Mouse (Mus musculus) kidney, adult 2 months (tissue): ENCODE results near the gene Pigz. TPM values are rescaled to one million over a fixed set of nuclear protein-coding genes. Genes with fewer than 3 reads are reported as not detected.
A peak's percentile ranks its signal among the peaks of the same experiment; 100 is the strongest.

ENCODE experiments used
- DNase-seq: peaks from one replicate; pipeline ENCODE4 v3.0.0; 2021
- H3K27ac ChIP-seq: fragments of 200-500 bp; 2 replicates; pipeline ENCODE4 v1.5.1; 2012; ENCODE audit warnings: low read depth, low read length, control low read depth, inconsistent platforms; ENCODE audit not compliant: insufficient read depth
- H3K27me3 ChIP-seq: fragments of 200-500 bp; replicated peaks from 2 replicates; pipeline ENCODE4 v1.6.1; 2012; ENCODE audit warnings: mild to moderate bottlenecking, moderate library complexity, low read length, inconsistent platforms; ENCODE audit not compliant: control insufficient read depth, insufficient read depth
- H3K36me3 ChIP-seq: fragments of 200-500 bp; 2 replicates; pipeline ENCODE4 v1.6.1; 2012; ENCODE audit warnings: mild to moderate bottlenecking, moderate library complexity, low read length, inconsistent platforms; ENCODE audit not compliant: control insufficient read depth, insufficient read depth
- H3K4me1 ChIP-seq: fragments of 200-500 bp; 2 replicates; pipeline ENCODE4 v1.6.1; 2011; ENCODE audit warnings: low read length; ENCODE audit not compliant: control insufficient read depth, insufficient read depth
- H3K4me3 ChIP-seq: fragments of 200-500 bp; 2 replicates; pipeline ENCODE4 v1.5.1; 2011; ENCODE audit warnings: mild to moderate bottlenecking, low read depth, low read length, control low read depth; ENCODE audit not compliant: insufficient read depth
- CTCF ChIP-seq: fragments of 200-500 bp; conservative IDR thresholded peaks from 2 replicates; pipeline ENCODE4 v1.5.1; 2011; ENCODE audit warnings: low read depth, mild to moderate bottlenecking, control low read depth, low read length, moderate library complexity, mixed read lengths; ENCODE audit not compliant: insufficient read depth, insufficient read length
- POLR2A ChIP-seq: fragments of 200-500 bp; IDR thresholded peaks from one replicate; pipeline ENCODE4 v1.6.1; 2011; ENCODE audit warnings: low read depth, low read length, control low read depth
- WGBS: fragments of 180-500 bp; shearing (Covaris S2); methylation state at CpG from one replicate; pipeline ENCODE4 v1.1.7; 2018; 5-methylcytosine and 5-hydroxymethylcytosine counted together
- polyA plus RNA-seq: library from polyadenylated mRNA; depleted of rRNA; stranded (reverse); fragments of >200 nt; gene quantifications from 2 replicates; pipeline ENCODE4 v1.2.3, GENCODE M21; 2012

The Pigz gene
- polyA plus RNA-seq, 1 experiment: 2.0 TPM

DNA sequence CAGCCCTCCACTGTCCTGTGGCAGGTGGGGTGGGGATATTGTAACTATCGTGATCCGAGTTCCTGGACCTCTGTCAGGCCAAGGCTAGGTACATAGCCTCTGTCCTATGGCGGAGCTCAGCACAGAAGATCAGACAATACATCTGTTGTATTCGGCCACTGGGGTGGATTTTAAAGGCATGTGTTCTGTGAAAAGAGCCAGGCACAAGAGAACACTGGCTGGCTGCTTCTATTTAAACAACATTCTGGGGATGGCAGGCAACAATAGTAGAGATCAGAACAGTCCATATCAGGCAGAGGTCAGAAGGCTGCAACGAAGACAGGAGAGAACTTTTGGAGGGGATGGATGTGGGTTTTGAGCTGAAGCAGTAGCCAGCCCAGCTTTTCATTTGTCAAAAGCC lies 1.4 kb upstream of the Pigz start:
- H3K4me3 ChIP-seq: no peak overlapping the region
- 77% methylated on average over 5 of the region's 5 CpGs for WGBS
- no peak overlapping the region for H3K27ac ChIP-seq
- no peaks in the 10 kb centered on the region for H3K36me3 ChIP-seq
- no peaks in the 10 kb centered on the region for H3K4me1 ChIP-seq
- no peak for DNase-seq
- H3K27me3 ChIP-seq: peaks cover 3% of the 10 kb centered on the region; the same call in 1 of the 2 replicates
- TF ChIP-seq POLR2A (no peak), CTCF (no peak)

DNA sequence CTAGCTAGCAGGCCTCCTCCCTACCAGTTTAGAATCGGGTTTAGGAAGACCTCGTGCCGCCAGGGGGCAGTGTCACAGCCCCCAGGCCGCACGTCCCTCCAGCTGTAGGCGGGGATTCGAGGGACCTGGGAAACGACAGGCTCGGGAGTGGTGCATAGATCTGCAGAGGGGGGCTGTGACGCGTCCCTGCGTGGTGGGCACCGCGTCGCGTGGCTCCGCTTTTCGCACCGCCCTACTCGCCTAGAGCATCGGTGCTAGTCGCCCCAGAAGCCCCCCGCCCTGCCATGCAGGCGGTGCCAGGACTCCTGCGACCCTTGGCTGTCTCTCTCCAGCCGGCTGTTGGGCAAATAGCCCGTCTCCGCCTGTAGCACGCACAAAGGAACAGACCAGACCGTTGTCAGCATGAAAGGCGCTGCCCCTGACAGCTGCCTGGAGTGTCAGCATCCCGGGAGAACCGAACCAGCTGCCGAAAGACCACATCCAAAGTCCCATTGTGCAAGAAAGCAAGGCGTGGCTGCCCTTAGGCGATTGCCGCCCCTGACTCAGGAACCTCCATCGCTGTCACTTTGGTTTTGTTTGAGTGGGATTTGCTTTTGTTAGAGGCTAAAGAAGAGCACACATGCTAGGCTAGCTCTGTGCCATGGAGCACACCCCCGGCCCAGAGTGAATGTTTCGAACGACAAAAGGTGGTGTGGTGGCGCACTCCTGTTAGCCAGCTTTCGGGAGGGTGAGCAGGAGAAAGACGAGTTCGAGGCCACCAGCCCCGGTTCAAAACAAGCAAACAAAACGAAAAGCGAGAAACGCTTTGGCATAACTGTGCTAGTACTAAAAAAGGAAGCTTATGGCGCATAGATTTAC lies 582 bp upstream of the Pigz start:
- H3K27ac ChIP-seq: no peak overlapping the region
- H3K4me1 ChIP-seq: no peaks in the 10 kb centered on the region
- DNase-seq: peak; percentile 82
- no peak for TF ChIP-seq POLR2A
- TF ChIP-seq CTCF: peak; percentile 79
- peak overlapping the region; percentile 53 for H3K4me3 ChIP-seq
- H3K27me3 ChIP-seq: peaks cover 3% of the 10 kb centered on the region; the same call in 1 of the 2 replicates
- WGBS: 2% methylated on average over 50 of the region's 50 CpGs
- no peaks in the 10 kb centered on the region for H3K36me3 ChIP-seq

DNA sequence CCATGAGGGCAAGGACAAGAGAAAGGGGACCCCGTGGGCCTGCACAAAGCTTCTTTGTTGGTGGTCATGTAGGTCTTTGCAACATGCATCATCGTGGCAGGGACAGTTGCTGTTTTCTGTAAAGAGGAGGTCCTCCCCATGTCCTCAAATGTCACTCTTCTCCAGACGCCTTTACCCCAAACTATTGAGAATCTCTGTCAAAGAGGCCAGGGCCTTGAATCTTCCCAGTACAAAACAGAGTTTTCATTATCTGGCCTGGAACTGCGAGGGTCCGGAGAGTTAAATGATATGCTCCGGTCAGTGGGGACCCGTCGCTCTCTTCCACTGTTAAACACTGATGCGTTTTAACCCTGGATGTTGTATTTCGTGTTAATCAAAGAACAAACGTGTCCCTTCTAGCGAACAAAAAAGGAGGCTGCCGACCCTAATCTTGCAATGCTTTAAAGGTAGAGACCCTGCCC lies 929 bp downstream of the Pigz start:
- H3K4me3 ChIP-seq: no peak overlapping the region
- peaks cover 3% of the 10 kb centered on the region; the same call in 1 of the 2 replicates for H3K27me3 ChIP-seq
- TF ChIP-seq POLR2A (no peak), CTCF (no peak)
- WGBS: 56% methylated on average over 13 of the region's 13 CpGs
- DNase-seq: no peak
- H3K27ac ChIP-seq: no peak overlapping the region
- no peaks in the 10 kb centered on the region for H3K4me1 ChIP-seq
- no peaks in the 10 kb centered on the region for H3K36me3 ChIP-seq

DNA sequence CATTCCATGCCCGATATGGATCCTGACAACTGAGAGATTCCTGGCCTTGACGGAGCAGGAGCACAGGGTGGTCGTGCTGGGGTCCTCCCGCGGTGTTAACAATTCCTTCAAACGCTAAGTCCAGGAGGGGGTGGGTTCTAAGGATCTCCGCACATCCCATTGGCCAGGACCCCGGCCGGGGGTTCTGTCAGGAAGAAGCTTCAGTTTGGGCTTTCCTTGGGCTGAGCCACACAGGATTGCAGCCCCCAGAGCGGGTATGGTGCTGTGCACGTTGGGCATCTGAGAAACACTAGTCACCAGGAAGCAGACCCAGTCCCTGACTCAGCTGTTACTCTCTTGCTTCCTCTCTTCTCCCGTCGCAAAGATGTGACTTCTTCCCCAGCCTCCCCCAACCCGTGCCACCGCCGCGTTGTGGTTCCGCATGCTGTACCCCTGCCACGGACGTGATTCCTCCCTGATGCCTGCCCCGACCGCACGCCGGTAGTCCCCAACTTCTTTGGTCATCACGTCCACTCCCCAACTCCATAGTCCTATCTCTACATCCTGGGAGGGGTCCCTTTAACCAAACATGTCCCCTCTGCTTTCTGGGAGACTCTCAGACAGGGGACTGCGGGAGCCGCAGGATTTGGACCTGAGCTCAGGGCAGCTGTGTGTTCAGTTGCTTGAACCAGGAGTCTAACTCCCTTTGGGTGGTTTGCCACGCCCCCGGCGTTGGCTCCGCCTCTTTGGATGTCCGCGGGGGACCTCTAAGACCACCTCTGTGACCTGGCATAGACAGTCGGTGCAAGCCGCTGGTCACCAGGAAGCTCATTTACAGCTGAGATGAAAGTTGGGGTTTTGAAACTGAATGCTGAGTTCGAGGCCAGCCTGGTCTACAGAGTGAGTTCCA lies 1.7 kb downstream of the Pigz start:
- TF ChIP-seq POLR2A (no peak), CTCF (no peak)
- H3K27ac ChIP-seq: no peak overlapping the region
- no peaks in the 10 kb centered on the region for H3K36me3 ChIP-seq
- no peaks in the 10 kb centered on the region for H3K4me1 ChIP-seq
- no peak for DNase-seq
- peaks cover 3% of the 10 kb centered on the region; the same call in 1 of the 2 replicates for H3K27me3 ChIP-seq
- 19% methylated on average over 36 of the region's 36 CpGs for WGBS
- 0 out of 2 replicates have a peak overlapping the region, but pooled peaks have one; percentile 9 for H3K4me3 ChIP-seq

DNA sequence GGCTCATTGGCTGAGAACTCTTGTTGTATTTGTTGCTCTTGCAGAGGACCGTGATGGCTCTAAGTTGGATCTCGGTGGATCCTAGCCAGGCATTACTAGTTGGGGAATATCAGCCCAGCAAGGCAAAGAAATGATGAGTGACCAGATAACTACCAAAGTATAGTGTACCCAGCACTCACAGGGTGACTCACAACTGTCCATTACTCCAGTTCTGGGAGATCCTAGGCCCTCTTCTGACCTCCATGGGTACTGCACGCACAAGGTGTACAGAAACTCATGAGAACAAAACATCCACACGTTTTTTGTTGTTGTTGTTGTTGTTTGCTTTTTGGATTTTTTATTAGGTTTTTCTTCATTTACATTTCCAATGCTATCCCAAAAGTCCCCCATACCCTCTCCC lies 2.9 kb downstream of the Pigz start:
- Histone ChIP-seq H3K4me3 (no peak overlapping the region), H3K27ac (no peak overlapping the region), H3K36me3 (no peaks in the 10 kb centered on the region), H3K4me1 (no peaks in the 10 kb centered on the region), H3K27me3 (peaks cover 3% of the 10 kb centered on the region; the same call in 1 of the 2 replicates)
- WGBS: 87% methylated on average over 4 of the region's 4 CpGs
- DNase-seq: no peak
- TF ChIP-seq POLR2A: no peak

DNA sequence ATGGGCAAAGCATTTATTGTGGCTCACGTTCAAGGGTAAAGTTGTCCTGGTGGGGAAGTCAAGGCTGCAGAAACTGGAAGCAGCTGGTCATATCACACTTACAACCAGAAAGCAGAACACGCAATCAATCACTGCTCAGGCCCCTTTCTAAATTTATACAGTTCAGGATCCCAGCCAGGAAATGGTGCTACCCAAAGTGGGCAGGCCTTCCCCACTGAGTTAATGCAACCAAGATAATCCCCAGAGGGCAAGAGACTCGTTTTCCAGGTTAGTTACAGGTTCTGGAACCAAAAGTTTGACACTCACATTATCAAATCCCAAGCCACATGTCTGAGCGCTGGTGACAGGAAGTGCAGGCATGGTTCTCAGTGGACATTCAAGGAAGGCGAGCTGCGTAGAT lies 5.2 kb downstream of the Pigz start:
- DNase-seq: no peak
- peaks cover 3% of the 10 kb centered on the region; the same call in 1 of the 2 replicates for H3K27me3 ChIP-seq
- no peak overlapping the region for H3K4me3 ChIP-seq
- H3K36me3 ChIP-seq: no peaks in the 10 kb centered on the region
- H3K4me1 ChIP-seq: no peaks in the 10 kb centered on the region
- no peak for TF ChIP-seq POLR2A
- no peak for TF ChIP-seq CTCF
- WGBS: 67% methylated on average over 6 of the region's 6 CpGs
- H3K27ac ChIP-seq: no peak overlapping the region

DNA sequence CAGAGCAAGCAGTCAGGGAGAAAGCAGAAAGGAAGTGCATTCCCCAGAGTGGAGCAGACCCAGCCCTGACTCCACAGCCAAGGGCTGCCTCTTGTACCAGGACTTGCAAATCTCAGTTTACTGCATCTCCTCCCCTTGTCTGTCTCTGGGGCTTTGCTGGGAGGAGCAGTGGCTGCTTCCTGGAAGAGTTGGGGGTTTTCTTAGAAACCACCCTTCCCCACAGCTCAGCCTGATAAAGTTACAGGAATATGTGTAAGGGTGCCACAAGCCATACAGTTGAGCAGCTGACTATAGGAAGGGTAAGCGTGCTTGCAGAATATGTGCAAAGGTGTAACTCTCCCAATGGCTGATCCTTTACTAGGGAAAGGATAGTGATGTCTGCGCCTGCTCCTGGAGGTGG lies 6.9 kb downstream of the Pigz start:
- no peaks in the 10 kb centered on the region for H3K36me3 ChIP-seq
- TF ChIP-seq CTCF: no peak
- TF ChIP-seq POLR2A: no peak
- H3K27me3 ChIP-seq: no peaks in the 10 kb centered on the region
- H3K27ac ChIP-seq: no peak overlapping the region
- whole genome bisulfite sequencing: 76% methylated on average over 2 of the region's 2 CpGs
- no peaks in the 10 kb centered on the region for H3K4me1 ChIP-seq
- no peak for DNase-seq
- H3K4me3 ChIP-seq: no peak overlapping the region
